Mouse (Mus musculus) B cell, adult 2 months (primary cell): ENCODE results near the gene Cwh43.
"Not testable (repeated sequence)": the region's sequence is repeated elsewhere in the genome, so short reads cannot be mapped to it uniquely, and the experiment has no call there.

Source experiments
- DNase-seq, 2 experiments: peaks; one replicate each; pipeline ENCODE4 v3.0.0; 2022

The Cwh43 gene

GRCm38 (mm10) chr5:73482381-73482780 is 76.5 kb downstream of the Cwh43 start:
- DNase-seq: not testable (repeated sequence)

GRCm38 (mm10) chr5:73484016-73484615 is 78.2 kb downstream of the Cwh43 start:
- DNase-seq: no peak

- no peak for DNase-seq
Observed at GRCm38 (mm10) chr5:73486451-73486850, 80.6 kb downstream of the Cwh43 start.

GRCm38 (mm10) chr5:73489915-73490314 is 84.0 kb downstream of the Cwh43 start:
- DNase-seq: peak in 1 of 2 experiments; percentile 6

- peak; percentile 97 to 98 for DNase-seq
Observed at GRCm38 (mm10) chr5:73490596-73491073, 84.8 kb downstream of the Cwh43 start.

- peak in 1 of 2 experiments; percentile 22 for DNase-seq
Observed at GRCm38 (mm10) chr5:73491074-73491836, 85.4 kb downstream of the Cwh43 start.

GRCm38 (mm10) chr5:73491837-73492720 is 86.2 kb downstream of the Cwh43 start:
- peak; percentile 82 to 83 for DNase-seq

GRCm38 (mm10) chr5:73497401-73497800 is 91.5 kb downstream of the Cwh43 start:
- DNase-seq: no peak

GRCm38 (mm10) chr5:73498559-73498958 is 92.7 kb downstream of the Cwh43 start:
- no peak for DNase-seq

- no peak for DNase-seq
Observed at GRCm38 (mm10) chr5:73500867-73501440, 95.1 kb downstream of the Cwh43 start.

GRCm38 (mm10) chr5:73502422-73502821 is 96.5 kb downstream of the Cwh43 start:
- no peak for DNase-seq
